Mouse (Mus musculus): ENCODE results near the gene Dad1.

DNA sequence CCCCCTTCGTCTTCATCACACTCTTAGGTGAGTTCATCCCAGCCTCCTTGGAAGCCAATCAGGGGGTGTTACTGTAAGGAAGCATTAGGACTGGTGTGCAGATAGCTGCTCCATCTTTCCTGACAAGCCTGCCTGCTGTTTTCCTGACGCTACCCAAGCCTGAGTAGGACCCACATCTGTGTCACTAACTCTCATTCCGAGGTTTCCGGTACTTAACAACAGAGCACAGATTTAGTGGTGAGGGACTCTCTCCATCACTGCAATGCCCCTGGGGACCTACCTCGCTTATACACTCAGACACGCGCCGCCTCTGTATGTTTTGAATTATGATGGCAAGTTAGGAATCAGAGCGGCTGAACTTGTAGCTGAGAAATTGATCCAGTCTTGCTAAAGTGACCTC lies 35.2 kb downstream of the Dad1 start:
- TF ChIP-seq CEBPB (IDR thresholded peaks at IDR 0.05; ENCODE audit: insufficient read depth, poor library complexity, severe bottlenecking), result no peak
- TF ChIP-seq REST (IDR thresholded peaks at IDR 0.05; ENCODE audit: insufficient read depth, insufficient read length), result no peak
- no peak for TF ChIP-seq MAX (IDR thresholded peaks at IDR 0.05; ENCODE audit: low read depth)
- TF ChIP-seq TCF12 (IDR thresholded peaks at IDR 0.05; ENCODE audit: insufficient read depth, poor library complexity, severe bottlenecking), result no peak
- TF ChIP-seq USF1 (IDR thresholded peaks at IDR 0.05; ENCODE audit: low read depth), result no peak
- no peak for TF ChIP-seq MYOD1 (IDR thresholded peaks at IDR 0.05; ENCODE audit: control insufficient read depth in 1 of 3, insufficient read length in 2 of 3, low read depth in 2 of 3)
- TF ChIP-seq POLR2A (IDR thresholded peaks at IDR 0.05; ENCODE audit: insufficient read length, low read depth), result no peak
- TF ChIP-seq E2F4 (IDR thresholded peaks at IDR 0.05; ENCODE audit: insufficient read depth), result no peak
